Mouse (Mus musculus) erythroblast, embryonic 14.5 days (primary cell): ENCODE measurements at regions not wholly inside any gene's neighbourhood (a gene's known extent, or its start where the extent isn't known, plus 50 kb on each side); places are given as distances from the start of the nearest gene placed in this dataset.

Source experiments
- GATA1 ChIP-seq: IDR thresholded peaks from 2 replicates; pipeline ENCODE4 v1.6.1; 2012; ENCODE audit warnings: low read length, inconsistent platforms, mixed read lengths
- TAL1 ChIP-seq: IDR thresholded peaks from 3 replicates; pipeline ENCODE4 v1.6.1; 2012; ENCODE audit warnings: low read length, inconsistent platforms, mixed read lengths

GRCm38 (mm10) chr10:97220431-97220830 lies 259.0 kb upstream of the Dcn start:
- TF ChIP-seq TAL1 = no peak
- TF ChIP-seq GATA1 = no peak
